Mouse (Mus musculus) heart, embryonic 10.5 days (tissue): ENCODE data around the gene Ms4a18. TPM values are rescaled to one million over a fixed set of nuclear protein-coding genes. Genes with fewer than 3 reads are reported as not detected.

ENCODE experiments used
- DNase-seq: peaks from one replicate; pipeline ENCODE4 v3.0.0-alpha.2; 2017; ENCODE audit warnings: low spot score
- H3K27ac ChIP-seq: fragments of 300-500 bp; sonication (generic); 2 replicates; pipeline ENCODE4 v1.5.1; 2016; ENCODE audit warnings: mild to moderate bottlenecking
- H3K27me3 ChIP-seq: fragments of 300-500 bp; sonication (generic); 2 replicates; pipeline ENCODE4 v1.6.1; 2016; ENCODE audit warnings: mild to moderate bottlenecking; ENCODE audit not compliant: poor library complexity, insufficient read depth, severe bottlenecking
- H3K36me3 ChIP-seq: fragments of 300-500 bp; sonication (generic); 2 replicates; pipeline ENCODE4 v1.6.1; 2016; ENCODE audit warnings: mild to moderate bottlenecking, moderate library complexity
- H3K4me1 ChIP-seq: fragments of 300-500 bp; sonication (generic); 2 replicates; pipeline ENCODE4 v1.6.1; 2016; ENCODE audit warnings: mild to moderate bottlenecking
- H3K4me3 ChIP-seq: fragments of 300-500 bp; sonication (generic); 2 replicates; pipeline ENCODE4 v1.5.1; 2016; ENCODE audit warnings: mild to moderate bottlenecking, moderate library complexity
- H3K9me3 ChIP-seq: fragments of 300-500 bp; sonication (generic); 2 replicates; pipeline ENCODE4 v1.6.1; 2016; ENCODE audit warnings: mild to moderate bottlenecking, moderate library complexity
- WGBS: fragments of 180-500 bp; shearing (Covaris S2); methylation state at CpG from one replicate; pipeline ENCODE4 v1.1.7; 2016; 5-methylcytosine and 5-hydroxymethylcytosine counted together
- polyA plus RNA-seq: library from polyadenylated mRNA; unstranded; fragments of >200 nt; fragmentation: Nextera tagmentation; extraction: Ambion mirVana; gene quantifications from 2 replicates; pipeline ENCODE4 v1.2.1, GENCODE M21; 2016

The Ms4a18 gene
- polyA plus RNA-seq, 1 experiment from 2014 or later = not detected

DNA sequence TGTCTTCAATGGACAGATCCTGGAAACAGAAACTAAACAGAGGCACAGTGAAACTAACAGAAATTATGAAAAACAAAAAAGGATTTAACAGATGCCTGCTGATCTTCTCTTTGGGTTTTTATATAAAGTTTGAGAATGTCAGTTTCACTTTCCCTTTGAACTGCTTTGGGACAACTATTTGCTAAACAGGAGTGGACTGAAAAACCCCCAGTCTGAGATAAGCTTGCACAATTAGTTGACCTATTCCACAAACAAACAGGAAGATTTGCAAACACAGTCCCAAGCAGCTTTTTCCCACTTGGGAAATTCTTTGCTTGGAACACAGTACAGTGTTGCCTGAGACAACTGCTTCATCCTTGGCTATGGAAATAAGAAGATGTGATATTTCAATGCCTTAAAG is 19.7 kb upstream of the Ms4a18 start:
- Histone ChIP-seq H3K36me3 (no peaks in the 10 kb centered on the region), H3K9me3 (no peaks in the 10 kb centered on the region), H3K27ac (no peak overlapping the region), H3K4me1 (no peaks in the 10 kb centered on the region), H3K27me3 (no peaks in the 10 kb centered on the region), H3K4me3 (no peak overlapping the region)
- DNase-seq = no peak

DNA sequence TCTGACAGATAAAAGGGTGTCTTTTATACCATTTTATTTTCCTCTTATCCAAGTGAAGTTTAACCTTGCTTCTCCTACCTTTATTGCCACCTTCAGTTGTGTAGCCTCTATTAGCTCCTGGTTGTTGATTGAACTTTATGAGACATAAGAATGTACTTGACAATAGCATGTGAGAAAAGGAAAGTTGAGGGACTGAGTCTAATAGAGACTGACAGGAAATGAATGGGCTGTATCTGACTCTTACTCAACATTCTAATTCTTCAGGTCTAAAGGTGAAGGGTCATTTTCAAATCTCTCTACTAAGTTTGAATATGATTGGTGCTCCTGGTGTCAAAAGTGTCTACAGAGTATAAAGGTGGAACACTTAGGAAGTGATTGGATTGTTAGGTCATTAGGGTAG is 4.6 kb upstream of the Ms4a18 start:
- Histone ChIP-seq H3K36me3 (no peaks in the 10 kb centered on the region), H3K27ac (no peak overlapping the region), H3K9me3 (no peaks in the 10 kb centered on the region), H3K27me3 (no peaks in the 10 kb centered on the region), H3K4me3 (no peak overlapping the region), H3K4me1 (no peaks in the 10 kb centered on the region)
- no peak for DNase-seq

DNA sequence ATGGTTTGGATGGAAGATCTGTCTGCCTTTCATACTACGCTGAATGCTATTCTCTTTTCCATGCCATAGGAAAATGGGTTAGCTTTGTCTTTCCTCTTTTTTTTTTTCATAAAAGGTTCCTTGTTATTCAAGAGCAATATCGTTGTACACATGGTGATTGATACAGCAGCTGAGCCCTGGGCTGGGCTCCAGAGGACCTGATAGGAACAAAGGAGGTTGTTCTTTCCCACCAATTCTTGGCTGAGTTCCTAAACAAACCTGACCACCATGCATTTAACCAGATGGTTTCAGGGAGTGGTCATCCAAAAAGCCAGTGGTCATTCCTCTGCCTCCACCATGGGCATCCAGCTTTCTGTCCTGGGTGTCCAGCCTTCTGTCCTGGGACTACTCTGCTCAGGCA is 580 bp downstream of the Ms4a18 start:
- Histone ChIP-seq H3K4me3 (no peak overlapping the region), H3K36me3 (no peaks in the 10 kb centered on the region), H3K9me3 (no peaks in the 10 kb centered on the region), H3K27me3 (no peaks in the 10 kb centered on the region), H3K27ac (no peak overlapping the region), H3K4me1 (no peaks in the 10 kb centered on the region)
- 75% methylated on average over 2 of the region's 2 CpGs for WGBS
- DNase-seq = no peak

DNA sequence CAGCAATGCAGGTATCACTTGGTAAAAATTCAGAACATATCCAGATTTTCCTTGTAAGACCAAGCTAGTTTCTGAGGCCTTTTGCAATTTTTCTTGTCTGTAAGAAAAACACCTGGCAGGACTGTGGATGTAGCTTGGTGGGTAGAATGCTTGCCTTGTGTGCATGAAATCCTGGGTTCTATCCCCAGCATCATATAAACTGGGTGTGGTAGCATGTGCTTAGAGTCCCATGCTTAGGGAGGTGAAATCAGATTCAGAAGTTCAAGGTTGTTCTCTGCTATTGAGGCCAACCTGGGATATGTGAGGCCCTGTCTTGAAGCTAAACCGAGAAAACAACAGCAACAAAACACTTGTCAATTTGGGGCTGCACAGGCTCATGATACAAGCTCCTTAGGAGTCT is 1.8 kb downstream of the Ms4a18 start:
- no peaks in the 10 kb centered on the region for H3K36me3 ChIP-seq
- H3K27ac ChIP-seq = no peak overlapping the region
- H3K4me3 ChIP-seq = no peak overlapping the region
- H3K9me3 ChIP-seq = no peaks in the 10 kb centered on the region
- WGBS = 62% methylated on average over 1 of the region's 1 CpGs
- no peaks in the 10 kb centered on the region for H3K4me1 ChIP-seq
- no peak for DNase-seq
- no peaks in the 10 kb centered on the region for H3K27me3 ChIP-seq

DNA sequence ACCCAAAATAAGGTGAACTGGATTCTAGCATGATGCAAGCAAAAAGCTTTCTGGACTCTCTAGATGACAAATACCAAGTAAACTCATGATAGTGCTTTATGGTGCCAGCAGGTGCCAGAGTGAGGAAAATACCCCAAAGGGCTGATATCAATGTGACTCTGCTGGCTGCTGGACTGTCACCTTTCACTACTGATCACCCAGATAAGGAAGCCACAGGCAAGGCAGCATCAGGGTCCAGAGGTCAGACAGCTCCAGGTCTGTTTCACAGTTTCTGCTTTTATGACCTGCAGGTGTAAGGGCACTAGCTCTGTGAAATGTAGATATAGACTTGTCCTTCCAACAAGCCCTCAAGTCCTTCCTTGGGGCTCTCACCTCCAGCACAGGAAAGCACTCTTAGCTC is 2.4 kb downstream of the Ms4a18 start:
- Histone ChIP-seq H3K27ac (no peak overlapping the region), H3K4me1 (no peaks in the 10 kb centered on the region), H3K9me3 (no peaks in the 10 kb centered on the region), H3K36me3 (no peaks in the 10 kb centered on the region), H3K27me3 (no peaks in the 10 kb centered on the region), H3K4me3 (no peak overlapping the region)
- DNase-seq = no peak

GRCm38 (mm10) chr19:10993150-10993549 is 24.7 kb downstream of the Ms4a18 start, which contains the start of gene Ms4a15:
Gene Ms4a15 (minus strand): TSS chr19:10993250.
- H3K36me3 ChIP-seq = no peaks in the 10 kb centered on the region
- H3K4me3 ChIP-seq = no peak within 1 kb of the TSS
- no peaks in the 10 kb centered on the region for H3K9me3 ChIP-seq
- H3K27ac ChIP-seq = no peak within 1 kb of the TSS
- H3K27me3 ChIP-seq = 0 out of 2 replicates have a peak, but pooled peaks cover 4% of the 10 kb centered on the region
- DNase-seq = no peak
- peaks cover 11% of the 10 kb centered on the region for H3K4me1 ChIP-seq
- WGBS = 84% methylated on average over 7 of the region's 7 CpGs

DNA sequence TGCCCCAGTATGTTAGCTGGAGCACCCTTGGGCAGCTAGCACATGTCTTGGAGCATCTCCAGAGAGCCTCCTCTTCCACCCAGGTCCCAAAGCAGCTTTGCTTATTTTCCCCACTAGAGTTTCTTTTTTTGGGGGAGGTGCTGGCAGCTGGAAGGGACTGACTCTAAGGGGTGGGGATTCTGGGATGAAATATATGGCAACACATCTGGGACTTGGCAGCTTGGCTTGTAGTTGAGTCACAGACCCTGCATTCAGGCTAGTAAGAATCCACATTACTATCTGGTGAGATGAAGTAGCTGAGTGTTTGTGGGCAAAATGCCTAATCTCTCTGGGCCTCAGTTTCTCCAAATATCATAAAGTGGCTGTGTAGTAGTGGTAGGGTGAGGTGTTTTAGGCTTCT is 25.9 kb downstream of the Ms4a18 start:
- H3K27ac ChIP-seq = no peak overlapping the region
- H3K9me3 ChIP-seq = no peaks in the 10 kb centered on the region
- H3K4me3 ChIP-seq = no peak overlapping the region
- H3K36me3 ChIP-seq = no peaks in the 10 kb centered on the region
- no peak for DNase-seq
- 0 out of 2 replicates have a peak, but pooled peaks cover 4% of the 10 kb centered on the region for H3K27me3 ChIP-seq
- peaks cover 11% of the 10 kb centered on the region for H3K4me1 ChIP-seq

DNA sequence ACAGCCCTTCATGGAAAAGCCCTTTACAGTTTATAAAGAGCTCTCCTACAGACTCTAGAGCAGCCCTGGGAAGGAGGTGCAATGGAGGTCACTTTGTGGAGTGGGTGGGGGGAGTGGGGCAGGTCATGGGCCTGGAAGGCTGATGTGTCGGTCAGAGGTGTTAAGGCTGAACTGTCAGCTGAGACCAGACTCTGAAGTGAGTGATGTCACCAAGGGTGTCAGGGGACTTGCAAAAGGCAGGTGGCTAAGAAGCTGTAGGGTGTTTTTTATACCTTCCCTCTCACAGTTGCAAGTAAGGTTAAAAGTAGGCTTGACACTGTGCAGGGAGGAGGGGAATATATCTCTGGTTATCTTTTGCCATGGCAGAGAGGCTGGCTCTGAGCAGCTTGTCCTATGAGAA is 27.1 kb downstream of the Ms4a18 start:
- H3K4me3 ChIP-seq = no peak overlapping the region
- H3K27me3 ChIP-seq = 0 out of 2 replicates have a peak, but pooled peaks cover 4% of the 10 kb centered on the region
- H3K9me3 ChIP-seq = no peaks in the 10 kb centered on the region
- H3K27ac ChIP-seq = no peak overlapping the region; the same call in 1 of the 2 replicates
- no peak for DNase-seq
- H3K4me1 ChIP-seq = peaks cover 11% of the 10 kb centered on the region
- 15% methylated on average over 1 of the region's 1 CpGs for WGBS
- no peaks in the 10 kb centered on the region for H3K36me3 ChIP-seq

GRCm38 (mm10) chr19:10988563-10988962 is 29.3 kb downstream of the Ms4a18 start:
- 83% methylated on average over 1 of the region's 1 CpGs for WGBS
- H3K4me3 ChIP-seq = no peak overlapping the region
- DNase-seq = no peak
- no peaks in the 10 kb centered on the region for H3K36me3 ChIP-seq
- 0 out of 2 replicates have a peak, but pooled peaks cover 4% of the 10 kb centered on the region for H3K27me3 ChIP-seq
- H3K4me1 ChIP-seq = peaks cover 11% of the 10 kb centered on the region
- no peak overlapping the region for H3K27ac ChIP-seq
- no peaks in the 10 kb centered on the region for H3K9me3 ChIP-seq

DNA sequence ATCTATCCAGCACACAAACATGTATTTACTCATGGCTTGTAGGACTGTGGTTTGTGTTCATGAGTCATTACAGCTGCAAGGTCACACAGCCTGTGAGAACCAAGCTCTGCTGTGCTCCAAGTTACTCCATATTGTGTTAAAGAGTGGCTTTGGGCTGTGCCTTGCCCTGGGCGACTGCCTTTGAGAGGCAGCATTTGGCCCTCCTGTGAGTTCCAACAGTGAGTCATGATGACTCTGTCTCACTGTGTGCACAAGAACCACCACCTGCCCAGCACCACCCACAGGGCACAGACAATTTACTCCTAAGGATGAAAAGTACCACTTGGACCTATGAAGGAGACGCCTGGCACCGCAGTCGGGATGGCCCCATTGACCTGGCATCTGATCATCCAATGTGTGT is 31.9 kb downstream of the Ms4a18 start:
- H3K9me3 ChIP-seq = no peaks in the 10 kb centered on the region
- no peaks in the 10 kb centered on the region for H3K36me3 ChIP-seq
- 79% methylated on average over 4 of the region's 4 CpGs for WGBS
- no peak for DNase-seq
- H3K4me3 ChIP-seq = no peak overlapping the region
- no peak overlapping the region for H3K27ac ChIP-seq
- H3K4me1 ChIP-seq = peaks cover 12% of the 10 kb centered on the region
- peaks cover 12% of the 10 kb centered on the region; the same call in 1 of the 2 replicates for H3K27me3 ChIP-seq

DNA sequence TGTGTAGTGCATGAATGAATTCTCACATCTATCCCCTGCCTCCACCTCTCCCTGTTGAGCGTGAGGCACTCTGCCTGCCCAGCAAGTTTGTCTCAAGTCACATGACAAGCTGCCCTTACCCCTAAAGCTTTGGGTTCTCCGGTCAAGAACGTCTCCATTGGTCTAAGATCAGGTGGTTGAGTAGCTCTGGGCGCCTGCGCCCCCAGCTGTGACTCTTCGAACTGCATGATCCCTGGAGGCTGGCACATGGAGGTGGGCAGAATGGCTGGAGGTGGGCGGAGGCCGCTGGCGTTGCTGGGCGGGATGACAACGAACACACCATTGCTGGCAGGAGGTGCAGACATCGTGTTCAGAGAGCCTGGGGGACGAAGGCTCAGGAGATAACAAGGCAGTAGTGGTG is 33.3 kb downstream of the Ms4a18 start:
- no peaks in the 10 kb centered on the region for H3K9me3 ChIP-seq
- no peak overlapping the region for H3K27ac ChIP-seq
- DNase-seq = no peak
- no peak overlapping the region for H3K4me3 ChIP-seq
- H3K4me1 ChIP-seq = peaks cover 12% of the 10 kb centered on the region
- H3K36me3 ChIP-seq = no peaks in the 10 kb centered on the region
- WGBS = 69% methylated on average over 13 of the region's 13 CpGs
- peaks cover 12% of the 10 kb centered on the region; the same call in 1 of the 2 replicates for H3K27me3 ChIP-seq

- Histone ChIP-seq H3K27me3 (peaks cover 12% of the 10 kb centered on the region; the same call in 1 of the 2 replicates), H3K36me3 (no peaks in the 10 kb centered on the region), H3K9me3 (no peaks in the 10 kb centered on the region), H3K27ac (no peak overlapping the region), H3K4me3 (0 out of 2 replicates have a peak overlapping the region, but pooled peaks have one; percentile 30), H3K4me1 (peaks cover 15% of the 10 kb centered on the region)
- no peak for DNase-seq
- 20% methylated on average over 14 of the region's 14 CpGs for WGBS
These were observed 34.7 kb downstream of the Ms4a18 start for GRCm38 (mm10) chr19:10983146-10983545.

- Histone ChIP-seq H3K9me3 (no peaks in the 10 kb centered on the region), H3K27ac (no peak overlapping the region), H3K4me1 (peaks cover 15% of the 10 kb centered on the region), H3K4me3 (no peak overlapping the region), H3K27me3 (peaks cover 16% of the 10 kb centered on the region; the same call in 1 of the 2 replicates), H3K36me3 (no peaks in the 10 kb centered on the region)
- DNase-seq = no peak
- WGBS = 83% methylated on average over 5 of the region's 5 CpGs
These were observed 37.6 kb downstream of the Ms4a18 start for GRCm38 (mm10) chr19:10980210-10980609.
